Mouse (Mus musculus): ENCODE data around the gene Klhl3.

GRCm38 (mm10) chr13:57978931-57979330 is 134.5 kb downstream of the Klhl3 start:
- TF ChIP-seq CTCF (IDR thresholded peaks at IDR 0.05; ENCODE audit: borderline replicate concordance, insufficient read depth, low read depth, low read length) (no peak), POLR2A (IDR thresholded peaks at IDR 0.05; ENCODE audit: borderline replicate concordance, insufficient read depth, low read length) (no peak)

Measured in cerebellum, adult 2 months (tissue).